Mouse (Mus musculus) adrenal gland, adult 18-20 months (tissue): Measurements from ENCODE around the gene Banp. TPM values are rescaled to one million over a fixed set of nuclear protein-coding genes. Genes with fewer than 3 reads are reported as not detected.
A peak's percentile ranks its signal among the peaks of the same experiment; 100 is the strongest.

Source experiments
- DNase-seq, 2 experiments: peaks; one replicate each; pipeline ENCODE4 v3.0.0; 2021 to 2022; ENCODE audit warnings: low spot score in 2 of 2
- microRNA-seq, 2 experiments: library from miRNA; unstranded; fragments of <30 nt; microRNA quantifications; one replicate each; pipeline ENCODE4 v1.2.0; 2021; ENCODE audit warnings: borderline number of aligned reads in 2 of 2
- total RNA-seq, 2 experiments: library from RNA; stranded (reverse); gene quantifications; 1 replicate in 1 of 2; 2 replicates in 1 of 2; pipeline ENCODE4 v1.2.3; 2021

Gene Banp
- total RNA-seq, 2 experiments from 2014 or later, result 44.8 to 48.9 TPM

- DNase-seq, result no peak
These were observed 106.6 kb downstream of the Banp start for GRCm38 (mm10) chr8:122056113-122056512.

GRCm38 (mm10) chr8:122056882-122057281 is 107.3 kb downstream of the Banp start:
- no peak for DNase-seq

GRCm38 (mm10) chr8:122058510-122058909 is 109.0 kb downstream of the Banp start:
- DNase-seq, result no peak

- DNase-seq, result no peak
These were observed 109.4 kb downstream of the Banp start for GRCm38 (mm10) chr8:122058951-122059350.

GRCm38 (mm10) chr8:122062508-122063223 is 113.1 kb downstream of the Banp start:
- DNase-seq, result no peak

GRCm38 (mm10) chr8:122064353-122064752 is 114.8 kb downstream of the Banp start:
- no peak for DNase-seq

- no peak for DNase-seq
These were observed 118.4 kb downstream of the Banp start for GRCm38 (mm10) chr8:122067783-122068505.

- DNase-seq, result no peak
These were observed 119.1 kb downstream of the Banp start for GRCm38 (mm10) chr8:122068609-122069008.

- DNase-seq, result no peak
These were observed 119.7 kb downstream of the Banp start for GRCm38 (mm10) chr8:122069281-122069680.

GRCm38 (mm10) chr8:122071193-122071592 is 121.6 kb downstream of the Banp start:
- DNase-seq, result no peak

- no peak for DNase-seq
These were observed 124.4 kb downstream of the Banp start for GRCm38 (mm10) chr8:122073964-122074363.

- DNase-seq, result no peak
These were observed 124.9 kb downstream of the Banp start for GRCm38 (mm10) chr8:122074442-122074841.

- no peak for DNase-seq
These were observed 125.4 kb downstream of the Banp start for GRCm38 (mm10) chr8:122074977-122075376.

- DNase-seq, result peak in 1 of 2 experiments; percentile 11
These were observed 126.8 kb downstream of the Banp start for GRCm38 (mm10) chr8:122076183-122076842.

- DNase-seq, result no peak
These were observed 128.8 kb downstream of the Banp start for GRCm38 (mm10) chr8:122078321-122078720.

Small RNAs within 50 kb of the gene (microRNA-seq; reads per million reads assigned to microRNA genes)
- 0 reads per million in 2 experiments for gene Mir7237

Other genes with a start within 250 kb of the Banp start
- 1 to 10 TPM; 2.3 to 3.3 TPM for gene Jph3, start 220.1 kb upstream of the Banp start, total RNA-seq
- 10 to 100 TPM; 23.1 to 26.5 TPM for gene Klhdc4, start 120.2 kb upstream of the Banp start, total RNA-seq
- gene Slc7a5, start 42.1 kb upstream of the Banp start, total RNA-seq, result 10 to 100 TPM; 35.3 to 48.3 TPM
- gene Car5a, start 4.8 kb upstream of the Banp start, total RNA-seq, result not detected